9 mouse cellular contexts compared by ENCODE assay signal in the genomic region with DNA sequence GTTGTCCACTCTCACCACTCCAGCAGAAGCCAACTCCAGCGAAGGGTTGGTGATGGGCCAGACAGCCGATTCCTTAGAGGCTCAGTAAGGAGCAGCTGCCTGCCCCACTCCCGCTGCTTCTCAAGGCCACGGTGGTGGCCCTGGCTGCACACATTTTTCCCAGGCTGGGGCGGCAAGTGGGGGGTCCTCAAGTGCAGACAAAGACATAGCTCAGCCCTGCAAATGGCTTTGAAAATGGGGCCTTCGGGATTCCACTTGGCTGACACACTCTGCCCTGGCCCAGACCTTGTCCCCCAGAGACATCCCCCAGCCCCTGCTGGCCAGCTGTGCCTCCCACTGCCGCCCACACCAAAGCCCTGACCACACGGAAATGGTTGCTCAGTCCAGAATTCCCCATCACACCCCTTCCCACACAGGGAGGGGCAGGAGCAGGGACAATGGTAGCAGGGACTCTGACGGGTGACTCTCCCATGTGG.
A peak's percentile ranks its signal among the peaks of the same experiment; 100 is the strongest.
DNase-seq lines count a peak whose midpoint lies in the region; ATAC-seq lines count a peak whose summit lies in the region.
"Had no signal": no experiment of that assay in that cellular context is flagged by ENCODE, and none has a peak within 500 bp of the region (broad histone marks: within the 10 kb centered on the region; RNA-seq: fewer than 3 reads in every experiment).

No protein-coding gene starts in this region.

- H3K4me1 ChIP-seq in liver, embryonic 12.5 days = no peaks in the 10 kb centered on the region
- no peaks in the 10 kb centered on the region for H3K4me1 ChIP-seq in liver, embryonic 11.5 days (replicated peaks; ENCODE audit: control insufficient read depth, insufficient read depth, low read length)
- no peaks in the 10 kb centered on the region for H3K4me1 ChIP-seq in midbrain, embryonic 16.5 days (ENCODE audit: control insufficient read depth, insufficient read depth, low read length)
- H3K4me1 ChIP-seq: liver, embryonic 13.5 days had no signal

- no peak overlapping the region for H3K4me2 ChIP-seq in liver, embryonic 12.5 days
- H3K4me2 ChIP-seq in liver, embryonic 11.5 days = no peak overlapping the region
- H3K4me2 ChIP-seq in midbrain, embryonic 16.5 days (ENCODE audit: low read length) = no peak overlapping the region
- H3K4me2 ChIP-seq: liver, embryonic 13.5 days had no signal

- 57% methylated on average over 9 of the region's 9 CpGs for WGBS in liver, embryonic 12.5 days (ENCODE audit: insufficient replicate concordance)
- WGBS in liver, embryonic 11.5 days = 61% methylated on average over 9 of the region's 9 CpGs
- WGBS in midbrain, embryonic 16.5 days = 26% methylated on average over 9 of the region's 9 CpGs

- ATAC-seq in liver, embryonic 12.5 days = peak; percentile 13; the same call in 1 of the 2 replicates
- ATAC-seq in liver, embryonic 11.5 days (replicated peaks; ENCODE audit: low FRiP score) = no peak
- ATAC-seq in midbrain, embryonic 16.5 days = peak; percentile 36; the same call in 1 of the 2 replicates

- no peak overlapping the region for H3K27ac ChIP-seq in liver, embryonic 12.5 days
- no peak overlapping the region for H3K27ac ChIP-seq in liver, embryonic 11.5 days (ENCODE audit: low read depth, low read length)
- H3K27ac ChIP-seq in midbrain, embryonic 16.5 days (ENCODE audit: low read length) = no peak overlapping the region
- H3K27ac ChIP-seq: liver, embryonic 13.5 days had no signal

- H3K9ac ChIP-seq in liver, embryonic 12.5 days = no peak overlapping the region
- H3K9ac ChIP-seq in liver, embryonic 11.5 days (ENCODE audit: low read depth, low read length) = no peak overlapping the region
- H3K9ac ChIP-seq in midbrain, embryonic 16.5 days (ENCODE audit: low read depth, low read length) = no peak overlapping the region
- H3K9ac ChIP-seq: liver, embryonic 13.5 days had no signal

- DNase-seq in liver, embryonic 11.5 days (ENCODE audit: low spot score) = no peak
- peak; percentile 39 to 64 for DNase-seq in gastrocnemius, adult 8-10 months (ENCODE audit: low spot score in 2 of 2)
- peak; percentile 71 to 78 for DNase-seq in heart, postnatal 10 days
- no peak for DNase-seq in layer of hippocampus, adult 9-11 months
- no peak for DNase-seq in layer of hippocampus, adult 11-12 months (ENCODE audit: low spot score)
- DNase-seq in urinary bladder, postnatal 10 days (ENCODE audit: low spot score) = no peak
- DNase-seq: liver, embryonic 13.5 days had no signal

- no peaks in the 10 kb centered on the region for H3K9me3 ChIP-seq in liver, embryonic 12.5 days (replicated peaks)
- no peaks in the 10 kb centered on the region for H3K9me3 ChIP-seq in liver, embryonic 11.5 days (ENCODE audit: control insufficient read depth, low read length)
- H3K9me3 ChIP-seq in midbrain, embryonic 16.5 days (replicated peaks; ENCODE audit: control insufficient read depth, low read length, poor library complexity, severe bottlenecking) = no peaks in the 10 kb centered on the region
- H3K9me3 ChIP-seq: liver, embryonic 13.5 days had no signal

- intact Hi-C loops in heart, postnatal 10 days (cut with DNase I) = no loop called here

- no peaks in the 10 kb centered on the region for H3K27me3 ChIP-seq in liver, embryonic 12.5 days (replicated peaks)
- no peaks in the 10 kb centered on the region for H3K27me3 ChIP-seq in liver, embryonic 11.5 days (replicated peaks; ENCODE audit: control insufficient read depth, insufficient read depth, low read length)
- no peaks in the 10 kb centered on the region for H3K27me3 ChIP-seq in midbrain, embryonic 16.5 days (ENCODE audit: control insufficient read depth, insufficient read depth, low read depth, low read length)
- H3K27me3 ChIP-seq: liver, embryonic 13.5 days had no signal

- H3K36me3 ChIP-seq in liver, embryonic 12.5 days = no peaks in the 10 kb centered on the region
- H3K36me3 ChIP-seq in liver, embryonic 11.5 days (ENCODE audit: control insufficient read depth, insufficient read depth, low read length) = no peaks in the 10 kb centered on the region
- no peaks in the 10 kb centered on the region for H3K36me3 ChIP-seq in midbrain, embryonic 16.5 days (ENCODE audit: control insufficient read depth, insufficient read depth, low read length)
- H3K36me3 ChIP-seq: liver, embryonic 13.5 days had no signal

- no peak overlapping the region for H3K4me3 ChIP-seq in liver, embryonic 12.5 days
- no peak overlapping the region for H3K4me3 ChIP-seq in liver, embryonic 11.5 days (ENCODE audit: low read depth, low read length)
- H3K4me3 ChIP-seq in midbrain, embryonic 16.5 days (ENCODE audit: low read depth, low read length) = no peak overlapping the region
- H3K4me3 ChIP-seq: liver, embryonic 13.5 days had no signal

Comparison
In these comparisons a context has a peak if more than half of its experiments do, and no peak if none do; other contexts are left out.
1. DNase-seq: peak in gastrocnemius, adult 8-10 months (2 of 2) and heart, postnatal 10 days (2 of 2); none in liver, embryonic 11.5 days (single experiment), layer of hippocampus, adult 9-11 months (single experiment), layer of hippocampus, adult 11-12 months (single experiment) and urinary bladder, postnatal 10 days (single experiment).